Mouse (Mus musculus) C2C12 (cell line): ENCODE data around the gene Cd83.

Source experiments
- CEBPB ChIP-seq: IDR thresholded peaks from one replicate; pipeline ENCODE4 v1.6.1; 2011; ENCODE audit warnings: low read depth, mild to moderate bottlenecking, control low read depth, moderate library complexity
- CTCF ChIP-seq: IDR thresholded peaks from one replicate; pipeline ENCODE4 v1.5.1; 2011; ENCODE audit not compliant: control insufficient read depth, insufficient read depth, insufficient read length
- FOSL1 ChIP-seq: IDR thresholded peaks from one replicate; pipeline ENCODE4 v1.8.0; 2011; ENCODE audit warnings: mild to moderate bottlenecking, low read length; ENCODE audit not compliant: poor library complexity, insufficient read depth, severe bottlenecking
- MAX ChIP-seq: IDR thresholded peaks from one replicate; pipeline ENCODE4 v1.6.1; 2011; ENCODE audit warnings: mild to moderate bottlenecking, control low read depth
- MYOD1 ChIP-seq: IDR thresholded peaks from one replicate; pipeline ENCODE4 v1.6.1; 2011; ENCODE audit warnings: low read depth; ENCODE audit not compliant: control insufficient read depth, insufficient read length
- MYOG ChIP-seq: IDR thresholded peaks from one replicate; pipeline ENCODE4 v1.6.1; 2011; ENCODE audit not compliant: control insufficient read depth, insufficient read length; ENCODE audit errors: extremely low read depth
- USF1 ChIP-seq: IDR thresholded peaks from one replicate; pipeline ENCODE4 v1.6.1; 2011; ENCODE audit warnings: low read depth, mild to moderate bottlenecking, control low read depth, moderate library complexity

- no peak for TF ChIP-seq CTCF
- no peak for TF ChIP-seq MYOG
- no peak for TF ChIP-seq USF1
- TF ChIP-seq MYOD1, result no peak
- no peak for TF ChIP-seq MAX
- TF ChIP-seq CEBPB, result no peak
- TF ChIP-seq FOSL1, result no peak
Measured at GRCm38 (mm10) chr13:43787262-43787661, 2.7 kb downstream of the Cd83 start.
